Mouse (Mus musculus) brown adipose tissue, adult 24 weeks (tissue): ENCODE results near the gene Fbp2. TPM values are rescaled to one million over a fixed set of nuclear protein-coding genes. Genes with fewer than 3 reads are reported as not detected.
"Not testable (repeated sequence)": the region's sequence is repeated elsewhere in the genome, so short reads cannot be mapped to it uniquely, and the experiment has no call there.

Experiments
- H3K27ac ChIP-seq: fragments of 200-500 bp; replicated peaks from 2 replicates; pipeline ENCODE4 v1.5.1; 2012; ENCODE audit warnings: low read depth, mild to moderate bottlenecking, low read length
- H3K4me1 ChIP-seq: fragments of 200-500 bp; 2 replicates; pipeline ENCODE4 v1.6.1; 2012; ENCODE audit warnings: low read length, mixed read lengths; ENCODE audit not compliant: control insufficient read depth, insufficient read depth, insufficient read length
- H3K4me3 ChIP-seq: fragments of 200-500 bp; 2 replicates; pipeline ENCODE4 v1.5.1; 2012; ENCODE audit warnings: low read depth, mild to moderate bottlenecking, low read length, moderate library complexity; ENCODE audit not compliant: insufficient read depth
- polyA plus RNA-seq: library from polyadenylated mRNA; stranded (reverse); fragments of >200 nt; gene quantifications from 2 replicates; pipeline ENCODE4 v1.2.4, GENCODE M21; 2012; ENCODE audit not compliant: missing spikeins, insufficient read depth, insufficient read length

Fbp2 gene
- polyA plus RNA-seq, 1 experiment = 43.6 TPM

DNA sequence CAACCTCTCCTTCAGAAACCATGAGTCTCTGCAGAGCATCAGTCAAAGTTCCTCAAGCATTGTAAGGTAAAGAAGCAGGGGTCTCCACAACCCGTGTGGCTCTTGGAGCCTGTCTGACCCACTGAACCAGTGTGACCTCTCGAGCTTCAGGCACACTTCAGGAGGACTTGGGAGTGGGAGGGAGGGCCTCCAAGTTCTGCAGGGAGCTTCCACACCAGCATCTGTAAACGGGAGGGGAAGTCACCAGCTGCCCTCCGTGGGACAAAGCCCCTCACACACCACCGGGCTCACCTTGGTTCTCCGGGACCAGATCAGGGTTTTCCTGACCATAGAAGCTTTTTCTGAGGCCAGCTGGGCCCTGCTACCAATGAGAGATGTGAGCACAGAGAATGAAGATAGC lies 21.2 kb upstream of the Fbp2 start:
- H3K4me1 ChIP-seq = peaks cover 9% of the 10 kb centered on the region
- H3K27ac ChIP-seq = peak overlapping the region; percentile 42; the same call in 1 of the 2 replicates
- H3K4me3 ChIP-seq = no peak overlapping the region

DNA sequence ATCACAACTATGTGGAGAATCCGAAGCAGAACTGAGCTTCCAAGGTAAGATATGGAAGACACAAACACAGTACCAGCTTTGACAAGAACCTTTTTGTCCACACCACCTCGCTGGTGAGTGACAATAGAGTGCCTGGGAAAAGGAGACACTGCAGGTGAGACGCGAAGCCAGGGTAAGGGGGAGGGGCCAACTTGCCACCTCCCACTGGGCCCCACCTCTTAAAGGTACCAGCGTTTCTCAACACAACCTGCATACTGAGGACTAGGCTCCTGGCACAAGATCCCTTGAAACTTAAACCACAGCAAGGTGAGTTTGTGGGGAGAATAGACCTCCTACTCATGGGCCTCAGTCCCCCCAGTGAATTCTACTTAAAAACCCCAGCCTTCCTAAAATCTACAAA lies 19.0 kb upstream of the Fbp2 start:
- Histone ChIP-seq H3K4me3 (no peak overlapping the region), H3K4me1 (peaks cover 9% of the 10 kb centered on the region), H3K27ac (no peak overlapping the region)

DNA sequence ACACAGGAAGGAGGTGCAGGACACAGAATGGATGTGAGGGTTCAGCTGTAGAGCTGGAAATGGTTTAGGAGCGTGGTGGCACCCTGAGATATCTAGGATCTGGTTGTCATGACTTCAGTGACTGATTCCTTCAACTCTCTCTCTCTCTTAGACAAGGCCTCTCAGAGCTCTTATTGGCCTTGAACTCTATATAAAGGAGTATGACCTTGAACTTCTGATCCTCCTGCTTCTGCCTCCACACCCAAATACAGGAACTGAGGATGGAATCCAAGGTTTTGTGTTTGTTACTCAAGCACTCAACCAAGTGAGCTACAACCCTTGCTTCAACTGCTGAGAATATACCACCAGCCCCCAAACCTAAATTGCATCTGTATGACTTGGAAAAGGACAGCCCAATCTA lies 17.9 kb upstream of the Fbp2 start:
- H3K4me3 ChIP-seq = no peak overlapping the region
- no peak overlapping the region for H3K27ac ChIP-seq
- peaks cover 9% of the 10 kb centered on the region for H3K4me1 ChIP-seq

DNA sequence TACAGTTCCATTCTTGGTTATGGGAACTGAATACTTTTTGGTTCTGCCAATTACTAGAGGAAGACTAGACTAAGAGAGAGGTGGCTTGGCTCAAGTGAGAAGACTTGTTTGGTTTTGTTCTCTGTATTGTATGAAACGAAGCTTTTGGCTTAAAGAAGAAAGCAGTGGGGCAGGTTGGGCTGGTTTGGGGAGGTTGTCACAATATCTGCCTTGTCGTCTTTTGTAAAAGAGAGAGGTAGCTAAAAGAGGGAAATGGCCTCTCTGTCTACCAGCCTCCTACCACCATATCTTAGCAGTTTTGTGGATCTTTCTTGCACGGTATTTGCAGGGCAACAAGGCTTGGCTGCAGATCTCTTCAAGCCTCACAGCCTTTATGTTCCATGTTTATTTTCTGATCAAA lies 14.0 kb upstream of the Fbp2 start:
- H3K4me1 ChIP-seq = no peaks in the 10 kb centered on the region
- no peak overlapping the region for H3K4me3 ChIP-seq

DNA sequence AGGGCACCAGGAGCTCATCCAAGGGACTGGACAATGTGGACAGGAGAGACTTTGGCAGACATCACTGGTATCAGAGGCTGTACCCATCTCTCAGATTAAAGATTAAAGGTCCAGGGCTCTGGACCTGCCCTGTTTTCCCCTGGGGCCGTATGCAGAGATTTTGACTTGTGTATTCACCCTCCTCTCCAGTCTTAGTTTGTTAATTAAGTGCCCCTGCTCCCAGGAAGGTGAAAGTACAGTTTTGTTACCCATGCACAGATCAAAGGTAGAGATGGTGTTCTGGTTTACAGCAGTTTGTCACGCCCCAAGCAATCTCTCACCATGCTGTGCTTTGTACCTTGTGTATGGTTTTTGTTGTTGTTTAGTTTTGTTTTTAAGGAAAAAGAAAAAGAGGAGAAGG lies 12.4 kb upstream of the Fbp2 start:
- Histone ChIP-seq H3K4me1 (no peaks in the 10 kb centered on the region), H3K27ac (no peak overlapping the region), H3K4me3 (no peak overlapping the region)

More for the DNA sequence above, 14.0 kb upstream of the Fbp2 start:
- no peak overlapping the region for H3K27ac ChIP-seq

DNA sequence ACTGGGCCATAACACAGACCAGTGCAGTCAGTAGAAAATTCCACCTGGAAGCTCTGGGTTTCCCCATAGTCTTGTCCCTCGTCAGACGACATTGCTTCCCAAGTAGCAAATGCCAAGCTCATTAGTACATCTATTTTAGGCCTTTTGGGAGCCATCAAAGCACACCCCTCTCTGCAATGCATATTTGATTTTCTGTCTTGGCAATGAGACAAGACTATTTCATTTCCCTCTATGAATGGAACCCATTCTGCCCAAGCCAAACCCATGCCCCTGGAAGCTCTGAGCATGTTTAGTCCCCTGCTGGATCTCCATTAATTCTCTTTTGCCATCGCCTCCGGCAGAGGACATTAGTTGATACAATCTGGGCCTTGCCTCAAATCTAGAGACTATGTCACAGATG lies 8.6 kb upstream of the Fbp2 start:
- H3K4me3 ChIP-seq = no peak overlapping the region
- no peak overlapping the region for H3K27ac ChIP-seq
- no peaks in the 10 kb centered on the region for H3K4me1 ChIP-seq

DNA sequence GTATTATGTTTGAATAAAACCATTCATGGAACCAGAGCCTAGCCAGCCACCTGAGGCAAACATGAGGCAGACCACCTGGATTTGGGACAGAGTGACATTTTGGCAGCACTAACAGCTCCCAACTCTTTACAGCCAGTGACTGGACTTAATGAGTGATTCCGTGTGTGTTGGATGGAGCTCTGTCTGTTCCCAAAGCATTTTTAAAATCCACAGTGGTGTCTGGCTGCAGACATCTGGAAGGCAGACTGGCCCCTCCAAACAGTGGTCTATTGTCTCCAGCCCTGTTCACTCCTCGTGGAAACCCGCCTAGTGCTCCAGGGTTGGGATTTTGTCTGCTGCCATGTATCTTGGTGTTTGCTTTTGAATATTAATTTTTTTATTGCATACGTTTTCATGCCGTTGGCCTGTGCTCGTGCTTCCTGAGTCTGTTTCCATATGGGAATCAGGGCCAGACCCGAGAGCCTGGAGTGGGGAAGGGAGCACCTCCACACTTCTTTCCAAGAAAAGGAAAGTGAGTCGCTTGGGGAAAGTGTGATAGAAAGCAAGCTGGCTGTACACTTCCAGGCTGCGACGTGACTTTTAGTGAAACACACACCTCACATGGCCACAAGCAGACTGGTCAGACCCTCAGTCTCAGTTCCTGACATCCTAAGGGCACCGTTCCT lies 7.6 kb upstream of the Fbp2 start:
- H3K27ac ChIP-seq = no peak overlapping the region
- H3K4me1 ChIP-seq = no peaks in the 10 kb centered on the region
- H3K4me3 ChIP-seq = no peak overlapping the region

DNA sequence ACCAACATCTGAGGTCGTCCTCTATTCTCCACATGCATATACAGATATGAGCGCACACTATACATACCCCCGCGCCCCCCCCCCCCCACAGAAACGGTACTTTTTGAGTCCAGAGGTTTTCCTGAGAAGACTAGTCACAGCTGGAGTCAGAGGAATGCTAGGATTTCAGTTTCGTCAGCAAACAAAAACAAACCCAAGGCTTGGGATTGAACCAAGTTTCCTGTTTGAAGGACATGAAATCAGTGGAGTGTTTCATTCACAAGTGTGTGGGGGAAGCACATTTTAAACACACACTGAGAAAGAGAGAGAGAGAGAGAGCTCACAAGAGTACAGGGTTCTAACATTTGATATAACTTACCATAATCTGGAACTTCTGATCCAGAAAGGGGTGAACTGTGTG lies 5.5 kb upstream of the Fbp2 start:
- no peaks in the 10 kb centered on the region for H3K4me1 ChIP-seq
- H3K4me3 ChIP-seq = no peak overlapping the region
- no peak overlapping the region for H3K27ac ChIP-seq

DNA sequence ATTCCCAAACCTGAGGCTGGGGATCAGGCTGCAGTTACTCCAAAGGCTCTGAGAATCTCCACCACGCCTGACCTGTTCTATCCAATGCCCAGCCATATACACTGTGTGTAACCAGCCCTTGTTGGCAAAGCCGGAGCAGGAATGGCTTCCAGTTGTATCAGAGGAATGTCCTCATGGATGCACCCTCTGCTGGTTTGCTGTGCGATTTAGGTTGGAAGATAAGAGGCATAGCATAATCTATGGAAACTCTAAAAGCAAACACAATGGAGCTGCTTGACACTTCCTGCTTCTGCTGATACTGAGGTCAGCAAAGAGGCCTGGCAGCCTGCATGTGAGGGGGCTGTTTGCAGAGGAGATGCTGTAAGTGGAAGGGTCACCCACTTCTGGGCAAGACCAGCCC lies 4.7 kb upstream of the Fbp2 start:
- H3K27ac ChIP-seq = no peak overlapping the region
- no peak overlapping the region for H3K4me3 ChIP-seq
- H3K4me1 ChIP-seq = peaks cover 4% of the 10 kb centered on the region; the same call in 1 of the 2 replicates

DNA sequence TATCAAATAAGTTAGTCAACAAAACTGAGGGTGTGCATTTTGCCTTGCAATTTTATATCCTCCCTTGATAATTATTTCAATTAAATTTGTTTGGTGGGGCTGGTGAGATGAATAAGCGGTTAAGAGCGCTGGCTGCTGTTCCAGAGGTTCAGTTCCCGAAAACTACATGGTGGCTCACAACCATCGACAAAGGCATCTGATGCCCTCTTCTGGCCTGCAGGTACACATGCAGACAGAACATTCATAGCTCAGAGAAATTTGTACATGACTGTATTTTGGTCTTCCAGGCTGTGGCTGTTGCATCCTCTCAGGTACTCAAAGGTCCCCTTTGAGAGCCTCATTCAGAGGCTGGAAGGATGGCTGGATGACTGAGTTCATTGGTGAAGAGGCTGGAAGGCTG lies 1.8 kb upstream of the Fbp2 start:
- no peak overlapping the region for H3K27ac ChIP-seq

DNA sequence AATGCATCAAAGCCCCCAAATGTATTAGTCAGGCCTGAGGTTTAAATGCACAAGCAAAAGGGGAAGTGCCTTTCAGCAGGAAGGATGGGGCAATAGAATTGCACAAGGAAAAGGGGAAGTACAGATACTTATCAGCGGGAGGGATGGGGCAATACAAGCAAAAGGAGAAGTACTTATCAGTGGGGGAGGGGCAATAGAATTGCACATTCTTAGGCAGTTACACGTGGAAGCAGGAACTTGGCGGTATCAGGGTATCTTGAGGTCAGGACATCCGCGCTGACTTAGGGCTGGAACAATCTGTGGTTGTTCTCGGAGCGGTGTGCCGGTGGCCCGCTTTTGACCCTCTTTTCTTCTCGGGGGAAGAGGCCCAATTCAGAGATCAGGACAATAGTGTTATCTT lies 1.0 kb upstream of the Fbp2 start:
- H3K27ac ChIP-seq = peak overlapping the region; percentile 40; the same call in 1 of the 2 replicates
- not testable (repeated sequence) for H3K4me1 ChIP-seq, H3K4me3 ChIP-seq

More for the DNA sequence above, 1.8 kb upstream of the Fbp2 start:
- Histone ChIP-seq H3K4me3 (no peak overlapping the region), H3K4me1 (peaks cover 7% of the 10 kb centered on the region; the same call in 1 of the 2 replicates)

DNA sequence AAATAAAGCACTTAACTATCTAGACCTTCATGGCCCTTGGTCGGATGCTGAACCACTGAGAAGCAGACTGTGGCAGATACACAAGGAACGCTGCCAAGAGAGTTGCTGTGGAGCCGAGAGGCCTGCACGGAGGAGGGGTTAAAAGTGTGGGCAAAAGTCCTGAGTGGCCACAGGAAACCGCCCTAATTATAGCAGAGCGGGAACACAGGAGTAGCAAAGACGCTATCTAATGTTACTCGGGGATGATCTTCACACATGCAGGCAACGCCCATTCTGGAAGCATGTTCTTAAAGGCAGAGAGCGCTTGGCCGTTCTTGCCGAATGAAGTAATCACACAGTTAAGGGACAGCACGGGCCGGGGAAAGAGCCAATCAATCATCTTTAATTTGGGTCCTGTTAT lies 1.4 kb downstream of the Fbp2 start:
- Histone ChIP-seq H3K4me1 (peaks cover 7% of the 10 kb centered on the region; the same call in 1 of the 2 replicates), H3K4me3 (no peak overlapping the region), H3K27ac (no peak overlapping the region)

DNA sequence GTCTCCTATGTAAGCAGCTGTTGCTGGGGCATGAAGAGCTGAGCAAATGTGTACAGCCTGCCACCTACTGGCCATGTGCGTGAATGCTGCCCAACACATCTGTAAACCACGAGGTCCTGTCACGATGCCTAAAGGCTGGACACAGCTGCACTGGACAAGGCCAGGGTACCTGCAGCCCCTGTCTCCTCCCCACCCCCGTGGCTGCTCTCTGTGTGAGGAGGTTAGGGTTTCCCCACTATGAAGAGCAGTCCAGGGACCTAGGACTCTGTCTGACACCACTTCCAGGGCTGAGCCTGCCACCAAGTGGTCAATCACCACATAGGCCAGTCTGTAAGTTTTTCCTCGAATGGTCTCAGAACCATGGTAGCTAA lies 1.9 kb downstream of the Fbp2 start:
- peaks cover 7% of the 10 kb centered on the region; the same call in 1 of the 2 replicates for H3K4me1 ChIP-seq
- H3K4me3 ChIP-seq = peak overlapping the region; percentile 36; the same call in 1 of the 2 replicates
- H3K27ac ChIP-seq = no peak overlapping the region

DNA sequence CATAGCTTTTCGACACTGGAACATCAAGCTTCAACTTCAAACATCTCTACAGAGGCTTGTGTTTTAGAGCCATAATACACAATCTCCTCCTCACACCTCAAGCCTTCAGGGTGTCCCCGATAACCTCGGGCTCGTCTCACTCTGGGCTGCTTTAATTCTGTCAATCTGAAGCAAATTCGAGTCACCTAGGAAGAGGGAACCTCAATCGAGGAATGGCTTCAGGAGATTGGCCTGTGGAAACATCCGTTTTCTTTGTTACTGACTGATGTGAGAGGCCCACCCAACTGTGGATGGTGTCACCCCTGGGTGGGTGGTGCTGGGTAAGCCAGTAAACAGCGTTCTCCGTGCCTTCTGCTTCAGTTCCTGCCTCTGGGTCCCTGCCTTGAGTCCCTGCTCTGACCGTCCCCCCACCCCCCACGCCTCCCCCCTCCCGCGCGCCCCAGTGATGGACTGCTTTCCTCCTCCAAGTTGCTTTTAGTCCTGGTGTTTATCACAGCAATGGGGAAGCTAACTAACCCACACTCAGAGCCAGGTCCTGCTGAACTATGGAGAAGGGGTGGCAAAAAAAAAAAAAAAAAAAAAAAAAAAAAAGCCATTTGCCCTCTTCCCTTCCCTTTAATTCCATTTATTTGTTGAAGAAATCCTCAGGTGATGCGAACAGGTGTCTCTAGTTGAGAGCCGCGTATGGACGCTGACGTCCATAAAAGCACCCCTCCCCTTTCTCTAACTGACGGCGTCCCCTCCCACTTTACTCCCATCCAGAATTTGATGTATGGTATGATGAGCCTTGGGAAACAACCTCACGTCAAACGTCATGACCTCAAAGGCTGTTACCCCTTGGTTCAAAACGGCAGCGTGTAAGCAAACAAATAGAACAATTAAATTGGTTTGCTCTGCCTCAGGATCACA lies 2.6 kb downstream of the Fbp2 start:
- H3K27ac ChIP-seq = no peak overlapping the region
- peaks cover 7% of the 10 kb centered on the region; the same call in 1 of the 2 replicates for H3K4me1 ChIP-seq
- H3K4me3 ChIP-seq = peak overlapping the region; percentile 29; the same call in 1 of the 2 replicates

DNA sequence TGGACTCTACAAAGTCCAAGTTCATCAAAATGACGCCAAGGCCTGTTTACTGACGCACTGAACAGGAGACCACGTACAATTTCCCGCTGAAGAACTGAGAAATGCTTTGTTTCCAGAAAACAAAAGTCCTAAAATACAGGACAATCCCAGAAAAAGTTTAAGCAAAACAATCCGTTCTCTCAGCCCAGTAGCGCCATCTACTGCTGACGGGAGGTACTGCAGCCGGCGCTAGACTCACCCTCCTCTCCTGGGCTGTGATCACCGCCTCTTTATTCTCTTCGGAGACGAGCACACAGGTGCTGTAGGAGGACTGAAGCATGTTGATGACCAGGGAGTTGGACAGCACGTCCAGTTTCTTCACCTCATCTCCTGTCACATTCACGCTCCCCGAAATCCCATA lies 3.6 kb downstream of the Fbp2 start:
- Histone ChIP-seq H3K4me1 (peaks cover 7% of the 10 kb centered on the region; the same call in 1 of the 2 replicates), H3K4me3 (no peak overlapping the region), H3K27ac (no peak overlapping the region)
